Mouse (Mus musculus) layer of hippocampus, postnatal 25 days (tissue): ENCODE measurements around the gene Nrn1l. TPM values are rescaled to one million over a fixed set of nuclear protein-coding genes. Genes with fewer than 3 reads are reported as not detected.

Experiments used
- DNase-seq, 2 experiments: peaks; one replicate each; pipeline ENCODE4 v3.0.0; 2022; ENCODE audit warnings: mixed read lengths in 2 of 2, low spot score in 1 of 2; ENCODE audit errors: extremely low spot score in 1 of 2
- total RNA-seq, 2 experiments: library from RNA; stranded (reverse); gene quantifications; 2 replicates each; pipeline ENCODE4 v1.2.3; 2021

The Nrn1l gene
- total RNA-seq, result 1 to 10 TPM in 1 of 2 experiments, under 1 TPM in 1; 0.99 to 1.1 TPM

- DNase-seq, result peak; percentile 58 to 59
These were observed at the start of gene Nrn1l for GRCm38 (mm10) chr8:105893339-105893738. Gene Nrn1l (plus strand): TSS chr8:105893567.

GRCm38 (mm10) chr8:105846678-105847077 is 46.7 kb upstream of the Nrn1l start:
- DNase-seq, result no peak

GRCm38 (mm10) chr8:105850014-105850413 is 43.4 kb upstream of the Nrn1l start:
- DNase-seq, result no peak

- DNase-seq, result no peak
These were observed 42.8 kb upstream of the Nrn1l start for GRCm38 (mm10) chr8:105850611-105851010.

- DNase-seq, result peak; percentile 71 to 81
These were observed 41.7 kb upstream of the Nrn1l start for GRCm38 (mm10) chr8:105851651-105852143.

GRCm38 (mm10) chr8:105852146-105852729 is 41.1 kb upstream of the Nrn1l start:
- no peak for DNase-seq

- no peak for DNase-seq
These were observed 40.2 kb upstream of the Nrn1l start, which contains the start of gene Cenpt for GRCm38 (mm10) chr8:105853178-105853577. Gene Cenpt (minus strand): TSS chr8:105853278.

- DNase-seq, result no peak
These were observed 39.1 kb upstream of the Nrn1l start for GRCm38 (mm10) chr8:105854303-105854702.

GRCm38 (mm10) chr8:105854715-105855216 is 38.6 kb upstream of the Nrn1l start, which contains the start of gene Thap11:
Gene Thap11 (plus strand): TSS chr8:105855132.
- peak; percentile 77 to 86 for DNase-seq

GRCm38 (mm10) chr8:105855248-105856167 is 37.9 kb upstream of the Nrn1l start:
- DNase-seq, result peak in 1 of 2 experiments; percentile 33

- peak in 1 of 2 experiments; percentile 8 for DNase-seq
These were observed 37.1 kb upstream of the Nrn1l start for GRCm38 (mm10) chr8:105856168-105856835.

GRCm38 (mm10) chr8:105858495-105858894 is 34.9 kb upstream of the Nrn1l start:
- no peak for DNase-seq

- no peak for DNase-seq
These were observed 34.1 kb upstream of the Nrn1l start for GRCm38 (mm10) chr8:105859314-105859713.

- peak; percentile 76 to 85 for DNase-seq
These were observed 33.0 kb upstream of the Nrn1l start, which contains the start of gene Nutf2 for GRCm38 (mm10) chr8:105860143-105860981. Gene Nutf2 (plus strand): TSS chr8:105860580.

- DNase-seq, result no peak
These were observed 31.4 kb upstream of the Nrn1l start for GRCm38 (mm10) chr8:105861951-105862350.

GRCm38 (mm10) chr8:105866364-105867029 is 26.9 kb upstream of the Nrn1l start:
- DNase-seq, result no peak

- DNase-seq, result no peak
These were observed 19.1 kb upstream of the Nrn1l start for GRCm38 (mm10) chr8:105874301-105874700.

- DNase-seq, result peak; percentile 82 to 85
These were observed 12.4 kb upstream of the Nrn1l start, which contains the start of gene Edc4 for GRCm38 (mm10) chr8:105880754-105881520. Gene Edc4 (plus strand): TSS chr8:105880881.
